11 mouse cellular contexts compared by ENCODE assay signal in the genomic region with DNA sequence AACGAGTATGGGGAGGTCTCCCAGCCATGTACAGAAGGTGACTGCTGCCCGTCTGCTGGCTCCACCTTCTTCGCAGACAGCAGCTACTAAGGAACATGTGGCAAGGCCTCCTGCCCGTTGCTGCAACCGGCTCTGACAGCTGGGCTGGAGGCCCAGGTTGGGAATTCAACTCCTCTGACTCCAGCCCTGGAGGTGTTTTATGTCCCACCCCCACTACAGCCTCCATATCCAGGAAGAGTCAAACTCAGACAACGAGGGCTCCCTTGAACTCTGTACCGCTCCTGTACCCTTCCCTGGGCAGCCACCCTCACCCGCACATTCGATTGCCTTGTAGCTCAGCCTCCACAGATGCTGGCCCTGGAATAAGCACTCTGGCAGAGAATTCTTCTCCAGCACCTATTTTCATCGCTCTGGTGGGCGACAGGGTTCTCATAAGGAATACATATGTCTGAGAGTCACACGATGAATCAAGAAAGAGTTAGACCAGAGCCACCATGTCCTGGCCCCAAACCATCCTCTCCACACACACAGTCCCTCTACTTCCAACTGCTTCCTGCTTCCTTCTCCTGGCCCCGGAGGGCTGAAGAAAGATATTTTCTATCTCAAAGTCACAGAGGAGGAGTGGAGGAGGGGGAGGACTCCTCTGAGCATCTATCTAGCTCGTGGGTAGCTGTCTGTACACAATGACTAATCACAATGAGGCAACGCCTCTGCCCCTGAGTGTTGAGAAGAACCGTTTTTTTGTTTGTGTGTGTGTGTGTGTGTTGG. TPM values are rescaled to one million over a fixed set of nuclear protein-coding genes. Genes with fewer than 3 reads are reported as not detected.
DNase-seq lines count a peak whose midpoint lies in the region; ATAC-seq and TF ChIP-seq lines count a peak whose summit lies in the region.
"Had no signal": no experiment of that assay in that cellular context is flagged by ENCODE, and none has a peak within 500 bp of the region (broad histone marks: within the 10 kb centered on the region; RNA-seq: fewer than 3 reads in every experiment).

No protein-coding gene starts in this region.

- TF ChIP-seq CTCF in gastrocnemius, adult 2 months (IDR thresholded peaks at IDR 0.05), result no peak

- peaks cover 3% of the 10 kb centered on the region; the same call in 1 of the 2 replicates for H3K4me1 ChIP-seq in forebrain, embryonic 16.5 days (replicated peaks; ENCODE audit: control insufficient read depth, insufficient read depth, low read length)

- no peaks in the 10 kb centered on the region for H3K9me3 ChIP-seq in forebrain, embryonic 16.5 days (ENCODE audit: control insufficient read depth, low read length)
- H3K9me3 ChIP-seq: heart, embryonic 15.5 days; stomach, embryonic 15.5 days had no signal

- 80% methylated on average over 16 of the region's 16 CpGs for WGBS in forebrain, embryonic 16.5 days

- intact Hi-C loops in gastrocnemius, adult 2 months (cut with DNase I), result loop anchor here (5.0 kb wide), 1 partner anchor 61 kb away; the partner anchor contains the start of gene Cnot6

- H3K36me3 ChIP-seq in forebrain, embryonic 16.5 days (ENCODE audit: control insufficient read depth, insufficient read depth), result no peaks in the 10 kb centered on the region
- H3K36me3 ChIP-seq: heart, embryonic 15.5 days; stomach, embryonic 15.5 days had no signal

- H3K9ac ChIP-seq in forebrain, embryonic 16.5 days (replicated peaks; ENCODE audit: low read depth, low read length), result no peak overlapping the region
- H3K9ac ChIP-seq: heart, embryonic 15.5 days; stomach, embryonic 15.5 days had no signal

- H3K27ac ChIP-seq in gastrocnemius, adult 2 months, result peak overlapping the region; percentile 38; the same call in 1 of the 2 replicates
- no peak overlapping the region for H3K27ac ChIP-seq in forebrain, embryonic 16.5 days (ENCODE audit: low read length)
- H3K27ac ChIP-seq: heart, embryonic 15.5 days; stomach, embryonic 15.5 days had no signal

- ATAC-seq in forebrain, embryonic 16.5 days, result no peak

- no peaks in the 10 kb centered on the region for H3K27me3 ChIP-seq in forebrain, embryonic 16.5 days (replicated peaks; ENCODE audit: control insufficient read depth, insufficient read depth, low read length)
- H3K27me3 ChIP-seq: heart, embryonic 15.5 days; stomach, embryonic 15.5 days had no signal

- peak; percentile 49 for DNase-seq in gastrocnemius, adult 2 months
- DNase-seq in gastrocnemius, postnatal 10 days, result no peak
- peak; percentile 71 for DNase-seq in right cerebral cortex, adult 18-20 months
- no peak for DNase-seq in right cerebral cortex, postnatal 4 days
- peak; percentile 55 to 71 for DNase-seq in frontal cortex, postnatal 36 days (ENCODE audit: low spot score in 2 of 2)
- DNase-seq in right cerebral cortex, postnatal 36 days (ENCODE audit: low spot score in 2 of 2), result peak; percentile 43 to 68
- no peak for DNase-seq in urinary bladder, postnatal 10 days (ENCODE audit: low spot score)
- DNase-seq: layer of hippocampus, postnatal 36 days had no signal

- H3K4me2 ChIP-seq in forebrain, embryonic 16.5 days (ENCODE audit: low read length), result no peak overlapping the region
- H3K4me2 ChIP-seq: heart, embryonic 15.5 days; stomach, embryonic 15.5 days had no signal

- H3K4me3 ChIP-seq in gastrocnemius, adult 2 months, result peak overlapping the region; percentile 22; the same call in 1 of the 2 replicates
- no peak overlapping the region for H3K4me3 ChIP-seq in forebrain, embryonic 16.5 days (replicated peaks; ENCODE audit: low read length)
- H3K4me3 ChIP-seq: heart, embryonic 15.5 days; stomach, embryonic 15.5 days had no signal

RNA-seq across cellular contexts. Expression of gene Scgb3a1, which starts 12.2 kb away (rescaled TPM):
- total RNA-seq in gastrocnemius, adult 2 months (2021), result not detected
- total RNA-seq in gastrocnemius, postnatal 10 days (2021), result not detected
- polyA plus RNA-seq in forebrain, embryonic 16.5 days (2015; fragmentation: Nextera tagmentation; extraction: Ambion mirVana), result not detected in 2 replicates
- total RNA-seq: layer of hippocampus, postnatal 36 days had no signal
- polyA plus RNA-seq: stomach, embryonic 15.5 days had no signal

RNA-seq across cellular contexts. Expression of gene Flt4, which starts 42.1 kb away (rescaled TPM):
- total RNA-seq in gastrocnemius, adult 2 months (2021), result 1 to 10 TPM; 2.8 to 4.3 TPM
- total RNA-seq in gastrocnemius, postnatal 10 days (2021), result 1 to 10 TPM; 4.2 to 5.8 TPM
- polyA plus RNA-seq in forebrain, embryonic 16.5 days (2015; fragmentation: Nextera tagmentation; extraction: Ambion mirVana), result 1.4 and 1.7 TPM in 2 replicates

Comparison
In these comparisons a context has a peak if more than half of its experiments do, and no peak if none do; other contexts are left out.
1. DNase-seq: peak in gastrocnemius, adult 2 months (single experiment), right cerebral cortex, adult 18-20 months (single experiment), frontal cortex, postnatal 36 days (2 of 2) and right cerebral cortex, postnatal 36 days (2 of 2); none in gastrocnemius, postnatal 10 days (single experiment), right cerebral cortex, postnatal 4 days (single experiment) and urinary bladder, postnatal 10 days (single experiment).